Mouse (Mus musculus): ENCODE measurements around the gene Dnaja1. TPM values are rescaled to one million over a fixed set of nuclear protein-coding genes. Genes with fewer than 3 reads are reported as not detected.
A peak's percentile ranks its signal among the peaks of the same experiment; 100 is the strongest.

The Dnaja1 gene
- polyA plus RNA-seq, 1 experiment from 2014 or later: 635 TPM

DNA sequence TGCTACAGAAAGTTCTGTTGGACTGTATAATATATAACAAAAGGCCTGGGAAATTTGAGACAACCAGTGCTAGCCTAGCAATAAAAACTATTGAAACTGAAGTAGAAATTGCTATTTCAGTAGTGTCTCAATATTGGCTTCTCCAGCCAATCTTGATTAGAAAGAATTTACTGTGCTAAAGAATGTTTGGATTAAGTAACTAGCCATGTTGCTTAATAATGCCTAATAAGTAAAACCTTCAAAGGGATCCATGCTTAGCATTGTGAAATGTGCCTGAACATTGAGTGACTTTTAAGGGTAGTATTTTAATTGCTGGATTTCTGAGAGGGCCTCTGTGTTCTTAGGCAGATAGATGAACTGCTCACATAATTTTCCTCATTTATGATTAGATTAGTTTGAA, 3.6 kb downstream of the Dnaja1 start:
- H3K9me3 ChIP-seq (ENCODE audit: control insufficient read depth, low read length): no peaks in the 10 kb centered on the region
- no peak for ATAC-seq (ENCODE audit: low FRiP score)
- no peak overlapping the region for H3K27ac ChIP-seq
- peaks cover 65% of the 10 kb centered on the region for H3K36me3 ChIP-seq (replicated peaks; ENCODE audit: control insufficient read depth, insufficient read depth)
- H3K9ac ChIP-seq: peak overlapping the region; percentile 98; the same call in 1 of the 2 replicates
- H3K27me3 ChIP-seq (ENCODE audit: control insufficient read depth, insufficient read depth, low read length): no peaks in the 10 kb centered on the region
- peaks cover 43% of the 10 kb centered on the region for H3K4me1 ChIP-seq (replicated peaks; ENCODE audit: control insufficient read depth, insufficient read depth, low read length)
- H3K4me3 ChIP-seq (replicated peaks; ENCODE audit: low read length): no peak overlapping the region
- peak overlapping the region; percentile 92 for H3K4me2 ChIP-seq (replicated peaks)
- DNase-seq (ENCODE audit: low spot score): no peak

GRCm38 (mm10) chr4:40727247-40727646, 5.3 kb downstream of the Dnaja1 start:
- Histone ChIP-seq H3K27me3 (ENCODE audit: control insufficient read depth, insufficient read depth, low read length) (no peaks in the 10 kb centered on the region), H3K27ac (no peak overlapping the region), H3K9ac (no peak overlapping the region), H3K9me3 (ENCODE audit: control insufficient read depth, low read length) (no peaks in the 10 kb centered on the region), H3K36me3 (replicated peaks; ENCODE audit: control insufficient read depth, insufficient read depth) (peaks cover 81% of the 10 kb centered on the region), H3K4me3 (replicated peaks; ENCODE audit: low read length) (no peak overlapping the region), H3K4me2 (replicated peaks) (no peak overlapping the region), H3K4me1 (replicated peaks; ENCODE audit: control insufficient read depth, insufficient read depth, low read length) (peaks cover 32% of the 10 kb centered on the region)
- WGBS: 91% methylated on average over 1 of the region's 1 CpGs
- no peak for ATAC-seq (ENCODE audit: low FRiP score)
- no peak for DNase-seq (ENCODE audit: low spot score)

DNA sequence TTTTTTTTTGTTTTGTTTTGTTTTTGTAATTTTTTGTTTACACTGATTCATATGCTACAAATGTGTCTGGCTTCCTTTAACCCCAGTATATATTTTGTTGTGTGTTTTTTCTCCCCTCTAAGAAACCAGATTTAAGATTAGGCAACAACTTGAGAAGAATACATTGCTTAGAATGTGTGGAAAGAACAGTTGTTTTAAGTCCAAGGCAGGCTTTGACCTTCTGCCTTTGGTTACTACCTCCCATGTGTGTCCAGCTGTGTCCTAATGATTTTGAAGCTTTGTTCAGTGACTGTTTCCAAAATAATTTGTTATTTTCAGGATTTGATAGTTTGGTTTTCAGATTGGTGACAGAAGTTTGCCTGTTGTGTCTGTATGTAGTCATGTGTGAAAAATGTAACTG, 9.3 kb downstream of the Dnaja1 start:
- Histone ChIP-seq H3K4me2 (replicated peaks) (no peak overlapping the region), H3K36me3 (replicated peaks; ENCODE audit: control insufficient read depth, insufficient read depth) (peaks cover 95% of the 10 kb centered on the region), H3K4me1 (replicated peaks; ENCODE audit: control insufficient read depth, insufficient read depth, low read length) (peaks cover 3% of the 10 kb centered on the region), H3K9ac (no peak overlapping the region), H3K27me3 (ENCODE audit: control insufficient read depth, insufficient read depth, low read length) (no peaks in the 10 kb centered on the region), H3K4me3 (replicated peaks; ENCODE audit: low read length) (no peak overlapping the region), H3K9me3 (ENCODE audit: control insufficient read depth, low read length) (no peaks in the 10 kb centered on the region), H3K27ac (no peak overlapping the region)
- no peak for ATAC-seq (ENCODE audit: low FRiP score)
- no peak for DNase-seq (ENCODE audit: low spot score)

DNA sequence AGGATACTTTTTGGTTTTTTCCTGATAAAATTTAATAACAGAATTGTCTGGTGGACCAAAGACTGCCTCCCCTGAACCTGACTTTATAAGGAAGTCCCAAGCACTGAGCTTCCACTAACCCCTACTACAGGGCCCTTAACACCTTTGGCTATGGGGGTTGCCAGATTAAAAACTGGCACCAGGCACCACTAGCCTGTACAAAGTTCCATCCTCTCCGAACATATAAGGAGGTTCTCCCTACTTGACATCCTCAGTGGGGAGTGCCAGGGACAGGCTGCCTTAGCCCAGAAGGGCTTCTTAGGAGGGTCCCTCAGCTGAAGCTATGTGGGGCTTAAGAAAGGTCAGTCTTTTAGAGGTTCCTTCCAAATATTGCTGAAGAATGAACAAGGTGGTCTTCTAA, 13.4 kb downstream of the Dnaja1 start:
- WGBS: 71% methylated on average over 1 of the region's 1 CpGs
- Histone ChIP-seq H3K27ac (no peak overlapping the region), H3K36me3 (replicated peaks; ENCODE audit: control insufficient read depth, insufficient read depth) (peaks cover 93% of the 10 kb centered on the region), H3K4me3 (replicated peaks; ENCODE audit: low read length) (no peak overlapping the region), H3K27me3 (ENCODE audit: control insufficient read depth, insufficient read depth, low read length) (no peaks in the 10 kb centered on the region), H3K4me2 (replicated peaks) (no peak overlapping the region), H3K9ac (no peak overlapping the region), H3K9me3 (ENCODE audit: control insufficient read depth, low read length) (no peaks in the 10 kb centered on the region), H3K4me1 (replicated peaks; ENCODE audit: control insufficient read depth, insufficient read depth, low read length) (no peaks in the 10 kb centered on the region)
- no peak for ATAC-seq (ENCODE audit: low FRiP score)
- DNase-seq (ENCODE audit: low spot score): no peak

GRCm38 (mm10) chr4:40757157-40757779, 35.3 kb downstream of the Dnaja1 start:
- peak overlapping the region; percentile 90 for H3K4me2 ChIP-seq (replicated peaks)
- 0 out of 2 replicates have a peak, but pooled peaks cover 5% of the 10 kb centered on the region for H3K27me3 ChIP-seq (ENCODE audit: control insufficient read depth, insufficient read depth, low read length)
- peak; percentile 87 for ATAC-seq (ENCODE audit: low FRiP score)
- WGBS: under 1% methylated on average over 39 of the region's 39 CpGs
- peak overlapping the region; percentile 97 for H3K4me3 ChIP-seq (replicated peaks; ENCODE audit: low read length)
- no peaks in the 10 kb centered on the region for H3K9me3 ChIP-seq (ENCODE audit: control insufficient read depth, low read length)
- no peaks in the 10 kb centered on the region for H3K4me1 ChIP-seq (replicated peaks; ENCODE audit: control insufficient read depth, insufficient read depth, low read length)
- no peak for DNase-seq (ENCODE audit: low spot score)
- peak overlapping the region; percentile 72 for H3K27ac ChIP-seq
- peak overlapping the region; percentile 86 for H3K9ac ChIP-seq
- H3K36me3 ChIP-seq (replicated peaks; ENCODE audit: control insufficient read depth, insufficient read depth): peaks cover 27% of the 10 kb centered on the region

DNA sequence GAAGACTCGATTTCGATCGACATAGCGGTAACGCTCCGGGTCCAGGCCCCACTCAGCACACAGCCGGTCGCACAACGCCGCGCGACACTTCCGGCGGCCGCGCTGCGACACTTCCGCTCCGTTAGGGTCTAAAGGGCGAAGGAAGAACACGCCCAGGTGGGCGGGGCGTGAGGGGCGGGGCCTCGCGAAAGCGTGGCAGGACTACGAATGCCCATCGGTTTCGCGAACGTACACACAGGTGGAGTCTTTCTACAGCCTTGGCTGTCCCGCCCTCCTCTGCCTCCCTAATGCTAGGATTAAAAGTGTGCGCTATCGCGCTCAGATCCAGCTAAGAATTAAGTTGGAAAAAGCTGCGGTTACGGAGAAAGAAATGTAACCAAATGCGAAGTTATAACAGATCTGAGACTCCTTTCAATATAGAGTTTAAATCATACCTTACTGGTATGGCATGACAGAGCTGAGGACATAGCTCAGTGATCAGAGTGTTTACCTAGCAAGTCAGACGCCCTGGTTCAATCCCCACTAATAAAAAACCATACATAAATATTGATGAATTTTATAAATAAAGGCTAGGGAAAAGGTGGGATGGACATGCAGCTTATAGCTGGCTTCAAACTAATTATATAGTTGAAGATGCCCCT, 36.0 kb downstream of the Dnaja1 start, which contains the start of gene Smu1:
Gene Smu1, minus strand, starts transcription at position 144 of the 641 bp plus-strand sequence.
- Histone ChIP-seq H3K9ac (peak within 1 kb of the TSS; percentile 86), H3K9me3 (ENCODE audit: control insufficient read depth, low read length) (no peaks in the 10 kb centered on the region), H3K36me3 (replicated peaks; ENCODE audit: control insufficient read depth, insufficient read depth) (peaks cover 21% of the 10 kb centered on the region), H3K27ac (peak within 1 kb of the TSS; percentile 72), H3K4me1 (replicated peaks; ENCODE audit: control insufficient read depth, insufficient read depth, low read length) (no peaks in the 10 kb centered on the region), H3K4me2 (replicated peaks) (peak within 1 kb of the TSS; percentile 90), H3K27me3 (ENCODE audit: control insufficient read depth, insufficient read depth, low read length) (0 out of 2 replicates have a peak, but pooled peaks cover 5% of the 10 kb centered on the region), H3K4me3 (replicated peaks; ENCODE audit: low read length) (peak within 1 kb of the TSS; percentile 97)
- WGBS: under 1% methylated on average over 40 of the region's 40 CpGs
- DNase-seq (ENCODE audit: low spot score): peak; percentile 99
- peak; percentile 99 for ATAC-seq (ENCODE audit: low FRiP score)

- no peaks in the 10 kb centered on the region for H3K9me3 ChIP-seq (ENCODE audit: control insufficient read depth, low read length)
- H3K36me3 ChIP-seq (replicated peaks; ENCODE audit: control insufficient read depth, insufficient read depth): peaks cover 1% of the 10 kb centered on the region
- no peak for ATAC-seq (ENCODE audit: low FRiP score)
- no peak overlapping the region for H3K9ac ChIP-seq
- 0 out of 2 replicates have a peak, but pooled peaks cover 5% of the 10 kb centered on the region for H3K27me3 ChIP-seq (ENCODE audit: control insufficient read depth, insufficient read depth, low read length)
- H3K4me3 ChIP-seq (replicated peaks; ENCODE audit: low read length): no peak overlapping the region
- DNase-seq (ENCODE audit: low spot score): no peak
- H3K4me2 ChIP-seq (replicated peaks): no peak overlapping the region
- no peak overlapping the region for H3K27ac ChIP-seq
- 60% methylated on average over 5 of the region's 5 CpGs for WGBS
- H3K4me1 ChIP-seq (replicated peaks; ENCODE audit: control insufficient read depth, insufficient read depth, low read length): no peaks in the 10 kb centered on the region
These were observed 37.9 kb downstream of the Dnaja1 start for GRCm38 (mm10) chr4:40759876-40760275.

GRCm38 (mm10) chr4:40774279-40775259, 52.6 kb downstream of the Dnaja1 start:
- peak; percentile 82 for DNase-seq (ENCODE audit: low spot score)
- no peak overlapping the region for H3K27ac ChIP-seq
- H3K36me3 ChIP-seq (replicated peaks; ENCODE audit: control insufficient read depth, insufficient read depth): no peaks in the 10 kb centered on the region
- H3K4me1 ChIP-seq (replicated peaks; ENCODE audit: control insufficient read depth, insufficient read depth, low read length): peaks cover 4% of the 10 kb centered on the region; the same call in 1 of the 2 replicates
- H3K4me3 ChIP-seq (replicated peaks; ENCODE audit: low read length): no peak overlapping the region
- H3K9me3 ChIP-seq (ENCODE audit: control insufficient read depth, low read length): no peaks in the 10 kb centered on the region
- no peaks in the 10 kb centered on the region for H3K27me3 ChIP-seq (ENCODE audit: control insufficient read depth, insufficient read depth, low read length)
- ATAC-seq (ENCODE audit: low FRiP score): peak; percentile 60; the same call in 1 of the 2 replicates
- H3K4me2 ChIP-seq (replicated peaks): peak overlapping the region; percentile 33
- 0 out of 2 replicates have a peak overlapping the region, but pooled peaks have one; percentile 2 for H3K9ac ChIP-seq
- WGBS: 24% methylated on average over 12 of the region's 12 CpGs

GRCm38 (mm10) chr4:40776416-40776815, 54.5 kb downstream of the Dnaja1 start:
- H3K4me3 ChIP-seq (replicated peaks; ENCODE audit: low read length): no peak overlapping the region
- peaks cover 4% of the 10 kb centered on the region; the same call in 1 of the 2 replicates for H3K4me1 ChIP-seq (replicated peaks; ENCODE audit: control insufficient read depth, insufficient read depth, low read length)
- 80% methylated on average over 4 of the region's 4 CpGs for WGBS
- H3K9ac ChIP-seq: no peak overlapping the region
- no peaks in the 10 kb centered on the region for H3K36me3 ChIP-seq (replicated peaks; ENCODE audit: control insufficient read depth, insufficient read depth)
- H3K9me3 ChIP-seq (ENCODE audit: control insufficient read depth, low read length): no peaks in the 10 kb centered on the region
- DNase-seq (ENCODE audit: low spot score) (no peak), ATAC-seq (ENCODE audit: low FRiP score) (no peak)
- H3K27me3 ChIP-seq (ENCODE audit: control insufficient read depth, insufficient read depth, low read length): no peaks in the 10 kb centered on the region
- H3K4me2 ChIP-seq (replicated peaks): no peak overlapping the region
- H3K27ac ChIP-seq: no peak overlapping the region
